Mouse (Mus musculus): ENCODE measurements around the gene Flii.
A peak's percentile ranks its signal among the peaks of the same experiment; 100 is the strongest.

The Flii gene

DNA sequence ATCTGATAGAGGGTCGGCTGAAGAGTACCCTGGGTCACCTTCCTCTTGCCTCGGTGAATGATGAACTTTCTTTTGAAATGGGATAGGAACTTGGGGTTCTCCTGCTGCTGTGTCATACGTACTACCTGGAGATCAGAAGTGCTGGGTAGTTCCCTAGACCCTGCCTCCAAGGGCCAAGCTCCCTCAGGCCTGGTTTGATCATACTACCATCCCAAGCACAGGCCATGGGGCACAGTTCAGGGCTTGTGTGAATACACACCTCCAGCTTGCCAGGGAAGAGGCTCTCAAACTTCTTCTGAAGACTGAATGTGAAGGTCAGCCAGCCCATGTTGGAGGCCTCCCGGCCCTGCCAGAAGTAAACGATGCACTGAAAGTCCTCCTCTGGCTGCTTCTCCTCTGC lies 11.2 kb downstream of the Flii start:
- DNase-seq (ENCODE audit: low read depth) = no peak

DNA sequence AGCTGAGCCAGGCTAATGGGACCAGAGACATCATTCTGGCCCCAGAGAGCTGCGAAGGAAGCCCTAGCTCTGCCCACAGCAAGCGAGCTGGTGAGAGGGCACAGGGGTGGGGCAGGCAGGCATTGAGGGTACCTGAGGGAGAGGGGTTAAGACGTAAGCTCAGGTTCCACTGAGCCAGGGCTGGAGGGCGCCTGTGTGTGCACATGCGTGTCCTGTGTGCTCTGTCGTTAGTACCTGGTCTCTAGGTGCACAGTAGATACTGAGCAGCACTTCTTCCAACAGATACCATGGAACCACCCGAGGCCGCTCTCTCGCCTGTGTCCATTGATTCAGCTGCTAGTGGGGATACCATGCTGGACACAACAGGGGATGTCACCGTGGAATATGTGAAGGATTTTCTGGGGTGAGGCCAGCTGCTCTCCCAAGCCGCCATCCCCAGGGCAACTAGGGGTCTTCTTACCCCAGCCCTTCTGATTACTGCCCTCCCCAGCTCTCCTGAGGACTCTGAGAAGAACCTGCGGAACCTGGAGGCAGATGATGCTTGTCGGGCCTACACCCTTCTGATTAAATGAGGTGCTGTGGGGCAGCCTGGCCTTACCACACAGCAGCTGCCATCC lies 14.3 kb downstream of the Flii start:
- DNase-seq (ENCODE audit: low read depth) = no peak

DNA sequence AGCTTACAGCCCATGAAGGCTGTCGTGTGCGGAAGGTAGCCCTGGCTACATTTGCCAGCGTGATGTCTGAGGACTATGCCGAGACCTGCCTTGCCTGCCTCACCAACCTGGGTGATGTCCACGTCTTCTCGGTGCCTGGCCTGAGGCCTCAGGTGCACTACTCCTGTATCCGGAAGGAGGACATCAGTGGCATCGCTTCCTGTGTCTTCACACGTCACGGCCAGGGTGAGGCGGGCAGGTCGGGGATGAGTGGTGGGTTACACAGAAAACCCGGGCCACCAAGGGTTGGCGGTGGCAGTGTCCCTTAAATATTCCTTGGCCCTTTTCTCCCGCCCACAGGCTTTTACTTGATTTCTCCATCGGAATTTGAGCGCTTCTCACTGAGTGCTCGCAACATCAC lies 15.0 kb downstream of the Flii start:
- DNase-seq (ENCODE audit: low read depth) = no peak

DNA sequence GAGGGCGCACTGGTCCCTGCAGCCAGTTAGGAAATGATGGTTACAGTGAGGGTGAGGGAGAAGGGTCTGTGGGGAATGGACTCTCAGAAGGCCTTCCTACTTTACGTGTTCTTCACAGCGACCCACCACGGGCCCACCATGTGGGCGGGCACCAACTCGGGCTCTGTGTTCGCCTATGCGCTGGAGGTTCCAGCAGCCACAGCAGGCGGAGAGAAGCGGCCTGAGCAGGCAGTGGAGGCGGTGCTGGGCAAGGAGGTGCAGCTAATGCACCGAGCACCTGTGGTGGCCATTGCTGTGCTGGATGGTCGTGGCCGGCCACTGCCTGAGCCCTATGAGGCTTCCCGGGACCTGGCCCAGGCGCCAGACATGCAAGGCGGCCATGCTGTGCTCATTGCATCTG lies 15.8 kb downstream of the Flii start:
- no peak for DNase-seq (ENCODE audit: low read depth)

DNA sequence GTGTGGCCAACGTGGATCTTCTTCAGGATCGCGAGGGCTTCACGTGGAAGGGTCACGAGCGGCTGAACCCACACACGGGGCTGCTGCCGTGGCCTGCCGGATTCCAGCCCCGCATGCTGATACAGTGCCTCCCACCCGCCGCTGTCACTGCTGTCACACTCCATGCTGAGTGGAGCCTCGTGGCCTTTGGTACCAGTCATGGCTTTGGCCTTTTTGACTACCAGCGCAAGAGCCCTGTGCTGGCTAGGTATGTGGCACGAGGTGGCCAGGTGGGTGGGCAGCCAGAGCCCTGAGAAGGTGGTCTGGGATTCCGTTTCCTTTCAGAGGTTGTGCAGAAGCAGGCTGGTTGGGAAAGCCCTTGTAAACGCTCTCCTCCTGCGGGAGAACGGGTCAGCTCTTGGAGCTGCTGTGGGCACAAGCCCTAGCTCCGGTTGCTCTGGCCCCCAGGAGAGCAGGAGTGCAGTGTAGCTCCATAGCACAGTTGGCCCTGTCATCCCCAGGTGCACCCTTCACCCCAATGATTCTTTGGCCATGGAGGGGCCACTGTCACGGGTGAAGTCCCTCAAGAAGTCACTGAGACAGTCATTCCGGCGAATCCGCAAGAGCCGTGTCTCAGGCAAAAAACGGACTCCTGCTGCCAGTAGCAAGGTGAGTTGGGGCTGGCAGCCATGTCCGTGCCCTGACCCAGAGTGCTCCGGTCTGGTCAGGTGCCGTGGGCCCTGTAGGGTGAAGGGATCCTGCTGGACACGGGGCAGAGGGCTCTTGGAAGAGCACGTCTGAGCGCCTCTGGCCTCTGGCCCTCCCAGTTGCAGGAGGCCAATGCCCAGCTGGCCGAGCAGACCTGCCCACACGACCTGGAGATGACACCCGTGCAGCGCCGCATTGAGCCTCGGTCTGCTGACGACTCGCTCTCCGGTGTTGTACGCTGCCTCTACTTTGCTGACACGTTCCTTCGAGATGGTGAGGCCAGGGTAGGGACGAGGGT lies 17.3 kb downstream of the Flii start:
- DNase-seq (ENCODE audit: low read depth) = no peak

DNA sequence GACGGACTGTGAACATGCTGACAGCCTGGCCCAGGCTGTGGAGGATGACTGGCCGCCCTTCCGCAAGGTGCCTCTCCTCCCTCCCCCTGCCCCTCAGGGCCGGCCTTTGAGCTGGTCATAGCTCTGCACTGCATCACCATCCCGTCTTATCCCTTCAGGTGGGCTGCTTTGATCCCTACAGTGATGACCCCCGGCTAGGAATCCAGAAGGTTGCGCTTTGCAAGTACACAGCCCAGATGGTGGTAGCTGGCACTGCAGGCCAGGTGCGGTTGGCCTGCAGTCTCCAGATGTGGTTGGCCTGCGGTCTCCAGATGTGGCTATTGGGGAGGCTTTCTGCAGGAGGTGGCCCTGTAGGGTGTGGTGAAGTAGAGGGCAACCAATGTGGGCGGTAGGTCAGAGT lies 18.4 kb downstream of the Flii start:
- no peak for DNase-seq (ENCODE audit: low read depth)

DNA sequence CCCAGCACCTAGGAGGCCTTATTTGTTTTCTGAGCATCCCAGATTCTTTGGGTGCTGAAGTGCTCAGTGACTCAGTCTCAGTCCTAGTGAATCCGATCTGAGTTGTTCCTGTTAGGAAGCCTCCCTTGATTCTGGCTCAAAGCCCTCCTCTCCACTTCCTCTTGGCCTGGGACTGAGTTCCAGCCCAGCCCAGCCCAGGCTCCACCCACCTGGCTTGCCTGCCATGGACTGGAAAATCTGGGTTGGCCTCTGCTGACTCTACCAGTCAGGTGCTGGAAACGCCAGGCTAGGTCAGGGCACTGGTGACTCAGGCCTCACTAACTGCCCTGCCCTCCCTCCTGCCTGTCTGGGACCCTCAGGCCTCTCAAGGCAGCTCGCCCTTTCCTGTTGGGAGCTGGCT lies 19.4 kb downstream of the Flii start:
- DNase-seq (ENCODE audit: low read depth) = peak; percentile 24

DNA sequence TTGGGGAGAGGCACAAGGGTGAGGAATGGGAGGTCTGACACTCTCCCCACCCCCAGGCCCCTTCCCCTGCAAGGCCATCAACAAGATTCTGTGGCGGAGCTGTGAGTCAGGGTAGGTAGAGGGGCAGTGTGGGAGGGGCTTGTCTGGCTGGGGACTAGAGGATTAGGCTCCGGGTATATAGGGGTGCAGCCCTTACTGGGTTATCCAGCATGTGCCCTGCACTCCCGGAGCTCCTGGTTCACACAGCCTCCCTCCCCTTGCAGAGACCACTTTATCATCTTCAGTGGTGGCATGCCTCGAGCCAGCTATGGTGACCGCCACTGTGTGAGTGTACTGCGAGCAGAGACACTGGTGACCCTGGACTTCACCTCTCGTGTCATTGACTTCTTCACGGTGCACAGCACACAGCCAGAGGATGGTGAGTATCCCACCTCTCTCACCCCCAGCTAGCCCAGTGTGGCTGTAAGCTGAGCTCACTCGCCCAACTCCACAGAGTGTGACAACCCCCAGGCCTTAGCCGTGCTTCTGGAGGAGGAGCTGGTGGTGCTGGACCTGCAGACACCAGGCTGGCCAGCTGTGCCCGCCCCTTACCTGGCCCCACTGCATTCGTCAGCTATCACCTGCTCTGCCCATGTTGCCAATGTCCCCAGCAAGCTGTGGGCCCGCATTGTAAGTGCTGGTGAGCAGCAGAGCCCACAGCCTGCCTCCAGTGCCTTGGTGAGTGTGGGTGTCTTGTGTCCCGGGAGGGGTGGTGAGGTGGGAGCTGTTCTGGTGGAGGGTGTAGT lies 20.2 kb downstream of the Flii start:
- DNase-seq (ENCODE audit: low read depth) = no peak

DNA sequence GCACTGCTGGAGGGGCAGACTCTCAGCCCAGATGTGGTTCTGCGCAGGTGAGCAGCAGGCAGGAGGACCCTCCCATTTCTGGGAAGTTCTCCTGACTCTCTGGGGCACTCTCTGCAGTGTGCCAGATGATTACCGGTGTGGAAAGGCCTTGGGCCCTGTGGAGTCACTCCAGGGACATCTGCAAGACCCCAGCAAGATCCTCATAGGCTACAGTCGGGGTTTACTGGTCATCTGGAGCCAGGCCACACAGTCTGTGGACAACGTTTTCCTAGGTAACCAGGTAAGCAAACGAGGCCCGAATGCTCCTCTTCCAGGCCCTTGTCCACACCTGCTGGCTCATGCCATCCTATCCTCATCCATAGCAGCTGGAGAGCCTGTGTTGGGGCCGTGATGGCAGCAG lies 21.0 kb downstream of the Flii start:
- DNase-seq (ENCODE audit: low read depth) = no peak

DNA sequence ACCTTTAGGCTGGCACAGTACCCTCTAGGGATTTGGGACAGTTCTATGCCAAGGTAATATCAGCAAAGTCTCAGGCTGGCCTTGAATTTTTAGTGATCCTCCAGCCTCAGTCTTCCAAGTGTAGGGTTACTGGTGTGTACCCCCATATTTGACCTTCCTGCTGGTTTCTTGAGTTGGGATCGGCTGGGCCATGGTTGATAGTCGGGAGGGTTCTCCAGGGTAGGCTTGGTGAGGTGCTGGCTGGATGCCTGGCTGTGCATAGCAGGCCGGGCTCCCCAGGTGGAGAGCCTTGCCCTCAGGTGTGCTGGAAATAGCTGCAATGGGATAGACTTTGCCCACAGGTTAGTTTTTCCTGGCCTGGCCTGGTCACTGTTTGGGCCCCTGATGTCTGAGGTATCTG lies 21.8 kb downstream of the Flii start:
- no peak for DNase-seq (ENCODE audit: low read depth)

DNA sequence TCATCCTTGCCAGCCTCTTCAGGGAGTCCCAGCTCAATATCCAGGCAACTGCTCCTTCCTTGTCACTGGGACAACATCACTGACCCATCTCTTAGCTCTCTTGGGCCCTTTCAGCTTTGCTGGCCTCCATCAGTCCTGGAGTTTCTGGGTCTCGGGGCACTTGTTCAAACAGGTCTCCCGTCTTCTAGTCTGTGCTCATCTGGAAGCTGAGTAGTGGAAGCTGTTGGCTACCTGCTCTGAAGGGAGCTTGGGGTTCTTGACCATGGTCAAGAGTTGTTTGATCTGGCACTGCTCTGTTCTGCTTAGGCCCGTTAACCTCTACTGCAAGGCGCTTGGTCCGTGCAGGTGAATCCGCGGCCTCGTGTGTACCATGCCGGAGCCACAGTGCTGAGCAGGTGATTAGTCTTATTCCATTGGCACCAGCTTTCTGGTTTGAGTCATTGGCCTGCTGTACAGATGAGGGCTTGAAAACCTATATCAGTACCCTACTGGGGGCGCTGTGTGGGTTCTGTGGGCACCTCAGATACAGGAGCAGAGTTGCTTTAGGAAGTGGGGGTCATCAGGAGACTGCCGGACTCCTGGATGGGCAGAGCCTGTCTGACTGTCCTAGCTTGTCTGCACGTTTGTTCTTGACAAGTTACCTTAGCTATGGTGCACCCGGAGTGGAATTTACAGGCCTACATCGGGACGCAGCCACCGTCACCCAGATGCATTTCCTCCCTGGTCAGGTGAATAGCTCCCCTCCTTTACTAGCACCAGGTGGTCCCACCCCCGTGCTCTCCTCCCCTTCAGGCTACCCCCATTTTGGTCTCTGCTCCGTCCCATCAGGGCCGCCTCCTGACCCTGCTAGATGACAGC lies 22.8 kb downstream of the Flii start:
- DNase-seq (ENCODE audit: low read depth) = no peak

DNA sequence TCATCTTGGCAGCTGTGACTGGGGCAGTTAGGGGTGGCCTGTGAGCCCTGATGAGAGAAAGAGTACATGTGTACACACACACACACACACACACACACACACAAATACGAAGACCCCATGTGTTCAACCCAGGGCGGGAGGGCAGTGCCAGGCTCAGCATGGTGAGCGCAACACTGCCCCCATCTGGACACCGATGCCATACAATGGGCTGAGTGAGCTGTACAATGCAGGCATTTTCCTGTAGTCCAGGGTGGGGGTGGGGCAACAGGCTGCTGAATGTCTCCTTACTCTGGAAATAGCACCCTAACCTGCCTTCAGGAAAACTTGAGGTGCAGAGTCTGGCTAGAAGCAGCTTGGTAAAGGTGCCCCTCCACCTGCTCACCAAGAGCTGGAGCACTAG lies 23.9 kb downstream of the Flii start:
- DNase-seq (ENCODE audit: low read depth) = peak; percentile 77

DNA sequence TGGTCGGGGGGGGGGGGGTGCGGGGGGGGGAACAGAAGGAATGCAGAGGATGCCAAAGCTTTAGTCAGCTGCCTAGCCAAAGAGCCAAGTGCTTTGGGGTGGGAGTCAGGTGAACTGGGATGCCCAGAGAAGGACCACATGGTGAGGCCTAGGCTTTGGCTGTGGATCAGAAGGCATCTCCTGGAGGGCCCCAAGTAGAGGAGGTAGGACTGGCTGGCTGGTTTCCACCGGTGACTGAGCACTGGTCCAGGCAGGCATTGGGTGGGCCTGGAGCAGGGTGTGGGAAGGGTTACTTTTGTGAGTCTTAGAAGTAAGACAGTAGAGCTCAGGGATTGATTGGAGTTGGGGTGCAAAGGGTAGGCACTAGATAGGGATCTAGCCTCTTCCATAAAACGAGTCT lies 25.5 kb downstream of the Flii start:
- no peak for DNase-seq (ENCODE audit: low read depth)

DNA sequence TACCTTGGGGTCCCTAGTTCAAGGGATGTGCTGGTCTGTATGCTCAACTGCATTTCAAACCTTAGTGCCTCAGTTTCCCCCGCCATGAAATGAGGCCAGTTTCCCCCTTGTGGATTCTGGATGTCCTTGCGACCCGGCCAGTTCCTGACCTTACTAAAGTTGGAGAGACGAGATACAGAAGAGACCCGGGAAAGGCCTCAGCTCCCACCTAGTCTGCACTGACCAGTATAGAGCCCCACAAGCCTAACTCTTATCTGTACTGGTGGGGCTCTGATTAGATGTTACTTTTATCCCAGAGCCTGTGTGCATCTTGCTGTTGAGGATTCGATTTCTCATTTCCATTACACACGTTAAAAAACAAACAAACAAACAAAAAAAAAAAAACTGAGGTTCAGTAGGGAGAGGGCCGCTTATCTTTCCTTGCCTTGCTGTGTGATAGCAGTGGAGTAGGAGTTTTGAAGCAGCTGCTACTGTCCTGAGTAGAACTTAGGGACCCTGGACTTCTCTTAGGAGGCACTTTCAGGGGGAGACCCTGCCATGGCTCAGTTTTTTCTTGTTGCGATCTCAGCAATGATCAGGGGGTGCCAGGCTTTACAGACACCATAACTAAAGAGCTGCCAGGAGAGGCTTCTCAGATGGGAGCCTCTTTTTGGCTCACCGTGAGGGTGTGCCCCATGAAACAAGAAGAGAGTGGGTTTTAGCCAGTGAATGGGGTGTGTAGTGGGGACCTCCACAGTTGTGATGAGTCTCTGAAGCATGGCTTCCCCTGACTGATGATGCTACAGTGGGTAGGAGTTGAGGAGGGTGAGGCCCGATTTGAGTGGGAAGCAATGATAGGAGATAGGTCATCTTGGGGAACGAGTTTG lies 26.5 kb downstream of the Flii start:
- peak; percentile 17 for DNase-seq (ENCODE audit: low read depth)

DNA sequence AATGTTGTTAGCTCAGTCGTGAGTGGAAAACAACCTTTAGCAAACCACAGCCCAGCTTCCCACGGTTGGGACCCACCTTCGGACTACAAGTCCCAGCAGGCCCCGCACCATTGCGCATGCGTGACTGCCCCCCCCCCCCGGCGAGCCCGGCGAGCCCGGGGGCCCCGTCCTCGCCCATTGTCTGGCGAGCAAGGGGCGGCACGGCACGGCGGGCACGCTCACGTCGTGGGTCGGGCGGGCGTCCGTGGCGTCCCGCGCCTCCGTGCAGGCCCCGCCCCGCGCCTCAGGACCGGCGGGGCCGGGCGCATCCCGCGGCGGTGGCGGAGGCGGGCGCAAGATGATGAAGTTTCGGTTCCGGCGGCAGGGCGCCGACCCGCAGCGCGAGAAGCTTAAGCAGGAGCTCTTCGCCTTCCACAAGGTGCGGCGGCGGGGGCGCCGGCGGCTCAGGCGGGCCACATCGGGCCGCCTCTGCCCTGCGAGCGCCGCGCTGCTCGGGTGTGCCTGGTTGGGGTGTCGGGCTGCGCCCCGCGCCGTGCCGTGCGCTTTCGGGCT lies 27.5 kb downstream of the Flii start, which contains the start of gene Llgl1:
Llgl1 (plus strand) TSS at position 200 of the 552 bp plus-strand sequence.
- DNase-seq (ENCODE audit: low read depth) = peak; percentile 88

DNA sequence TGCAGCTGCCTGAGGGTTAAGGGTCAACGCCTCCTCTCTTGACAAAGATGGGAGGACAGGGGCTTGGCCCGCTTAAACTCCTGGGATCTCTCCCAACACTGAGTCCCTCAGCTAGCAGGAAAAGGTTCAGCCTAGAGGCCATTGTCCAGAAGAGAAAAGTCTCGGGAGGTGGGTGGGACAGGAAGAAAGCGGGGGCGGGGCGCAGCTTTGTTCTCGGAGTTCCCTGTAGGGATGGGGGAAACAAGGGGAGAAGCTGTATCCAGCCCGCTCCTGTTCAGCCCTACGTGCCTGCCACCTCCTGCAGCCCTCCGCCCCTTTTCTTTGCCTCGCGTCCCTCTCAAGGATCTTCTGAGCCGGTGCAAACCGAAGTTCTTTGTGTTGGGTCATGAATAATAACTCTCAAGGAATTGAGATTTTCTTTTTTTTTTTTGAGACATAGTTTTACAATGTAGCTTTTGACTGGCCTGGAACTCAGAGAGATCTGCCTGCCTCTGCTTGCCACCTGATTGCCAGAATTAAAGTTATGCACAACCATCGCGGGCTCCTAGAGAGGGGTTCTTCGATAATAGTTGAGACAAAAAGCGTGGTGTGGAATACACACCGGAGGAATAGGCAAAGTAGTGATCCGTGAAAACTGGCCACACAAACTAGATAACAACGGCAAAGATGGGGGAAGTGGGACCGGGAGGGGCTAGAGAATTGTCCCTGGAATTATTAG lies 28.1 kb downstream of the Flii start:
- DNase-seq (ENCODE audit: low read depth) = peak; percentile 68

DNA sequence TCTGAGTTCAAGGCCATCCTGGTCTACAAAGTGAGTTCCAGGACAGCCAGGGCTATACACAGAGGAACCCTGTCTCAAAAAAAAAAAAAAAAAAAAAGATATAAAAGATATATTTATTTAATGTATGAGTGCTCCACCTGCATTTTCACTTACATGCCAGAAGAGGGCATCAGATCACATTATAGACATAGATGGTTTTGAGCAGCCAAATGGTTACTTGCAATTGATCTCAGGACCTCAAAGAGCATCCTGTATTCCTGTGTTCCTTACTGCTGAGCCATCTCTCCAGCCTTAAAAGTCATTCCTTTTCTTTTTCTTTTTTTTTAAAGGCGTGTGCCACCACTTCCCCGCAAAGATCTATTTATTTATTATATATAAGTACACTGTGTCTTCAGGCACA lies 29.5 kb downstream of the Flii start:
- DNase-seq (ENCODE audit: low read depth) = peak; percentile 75

DNA sequence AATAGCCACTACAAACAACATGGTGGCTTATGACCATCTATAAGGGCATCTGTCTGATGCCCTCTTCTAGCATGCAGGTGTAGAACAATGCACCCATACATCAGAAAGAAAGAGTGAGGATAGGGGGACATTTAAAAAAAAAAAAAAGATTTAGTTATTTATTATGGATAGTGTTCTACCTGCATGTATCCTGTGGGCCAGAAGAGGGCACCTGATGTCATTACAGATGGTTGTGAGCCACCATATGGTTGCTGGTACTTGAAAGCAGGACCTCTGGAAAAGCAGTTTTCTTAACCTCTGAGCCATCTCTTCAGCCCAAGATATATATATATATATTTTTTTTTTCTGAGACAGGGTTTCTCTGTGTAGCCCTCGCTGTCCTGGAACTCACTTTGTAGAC lies 30.9 kb downstream of the Flii start:
- peak; percentile 43 for DNase-seq (ENCODE audit: low read depth)

All from 416B (cell line).